Mouse (Mus musculus): ENCODE measurements around the gene Btbd11.

Btbd11 gene

GRCm38 (mm10) chr10:85481106-85481505 lies 94.5 kb downstream of the Btbd11 start:
- no peak for DNase-seq (ENCODE audit: low read depth)

GRCm38 (mm10) chr10:85482064-85482473 lies 95.5 kb downstream of the Btbd11 start:
- DNase-seq (ENCODE audit: low read depth), result no peak

GRCm38 (mm10) chr10:85482480-85482879 lies 95.9 kb downstream of the Btbd11 start:
- DNase-seq (ENCODE audit: low read depth), result no peak

GRCm38 (mm10) chr10:85486456-85486855 lies 99.8 kb downstream of the Btbd11 start:
- DNase-seq (ENCODE audit: low read depth), result no peak

- DNase-seq (ENCODE audit: low read depth), result no peak
These were observed 106.0 kb downstream of the Btbd11 start for GRCm38 (mm10) chr10:85492583-85492982.

GRCm38 (mm10) chr10:85496358-85496757 lies 109.7 kb downstream of the Btbd11 start:
- no peak for DNase-seq (ENCODE audit: low read depth)

- no peak for DNase-seq (ENCODE audit: low read depth)
These were observed 110.4 kb downstream of the Btbd11 start for GRCm38 (mm10) chr10:85496981-85497380.

- DNase-seq (ENCODE audit: low read depth), result no peak
These were observed 111.3 kb downstream of the Btbd11 start for GRCm38 (mm10) chr10:85497931-85498330.

GRCm38 (mm10) chr10:85500573-85501155 lies 114.0 kb downstream of the Btbd11 start:
- DNase-seq (ENCODE audit: low read depth), result no peak

- peak; percentile 3 for DNase-seq (ENCODE audit: low read depth)
These were observed 115.5 kb downstream of the Btbd11 start for GRCm38 (mm10) chr10:85501966-85502566.

GRCm38 (mm10) chr10:85502656-85503055 lies 116.0 kb downstream of the Btbd11 start:
- no peak for DNase-seq (ENCODE audit: low read depth)

- DNase-seq (ENCODE audit: low read depth), result no peak
These were observed 116.8 kb downstream of the Btbd11 start for GRCm38 (mm10) chr10:85503453-85503852.

- DNase-seq (ENCODE audit: low read depth), result no peak
These were observed 120.8 kb downstream of the Btbd11 start for GRCm38 (mm10) chr10:85507270-85508050.

GRCm38 (mm10) chr10:85508193-85508794 lies 121.7 kb downstream of the Btbd11 start:
- DNase-seq (ENCODE audit: low read depth), result no peak

GRCm38 (mm10) chr10:85509000-85509399 lies 122.4 kb downstream of the Btbd11 start:
- no peak for DNase-seq (ENCODE audit: low read depth)

- DNase-seq (ENCODE audit: low read depth), result no peak
These were observed 123.7 kb downstream of the Btbd11 start for GRCm38 (mm10) chr10:85510329-85510728.

GRCm38 (mm10) chr10:85512808-85513207 lies 126.2 kb downstream of the Btbd11 start:
- no peak for DNase-seq (ENCODE audit: low read depth)

- DNase-seq (ENCODE audit: low read depth), result no peak
These were observed 130.9 kb downstream of the Btbd11 start for GRCm38 (mm10) chr10:85517223-85518110.

- no peak for DNase-seq (ENCODE audit: low read depth)
These were observed 131.4 kb downstream of the Btbd11 start for GRCm38 (mm10) chr10:85518111-85518409.

GRCm38 (mm10) chr10:85522220-85522760 lies 135.7 kb downstream of the Btbd11 start:
- DNase-seq (ENCODE audit: low read depth), result no peak

- DNase-seq (ENCODE audit: low read depth), result no peak
These were observed 138.8 kb downstream of the Btbd11 start for GRCm38 (mm10) chr10:85525267-85526015.

All from induced T-regulatory cell, adult 2 months (primary cell).